Mouse (Mus musculus) spleen, embryonic (tissue): Measurements from ENCODE around the gene 1700010I14Rik.

Source experiments
- CTCF ChIA-PET: fragments of 350-600 bp; sonication (Branson Sonifier 250); formaldehyde crosslinking; loops from one replicate; lab custom pipeline; 2022; lab: Charles Lee

The 1700010I14Rik gene

GRCm38 (mm10) chr17:8988119-8988807 lies at the start of gene 1700010I14Rik:
1700010I14Rik (plus strand) TSS chr17:8988333.
- CTCF ChIA-PET: no interaction called here

GRCm38 (mm10) chr17:8951588-8951987 lies 36.5 kb upstream of the 1700010I14Rik start:
- CTCF ChIA-PET: no interaction called here

DNA sequence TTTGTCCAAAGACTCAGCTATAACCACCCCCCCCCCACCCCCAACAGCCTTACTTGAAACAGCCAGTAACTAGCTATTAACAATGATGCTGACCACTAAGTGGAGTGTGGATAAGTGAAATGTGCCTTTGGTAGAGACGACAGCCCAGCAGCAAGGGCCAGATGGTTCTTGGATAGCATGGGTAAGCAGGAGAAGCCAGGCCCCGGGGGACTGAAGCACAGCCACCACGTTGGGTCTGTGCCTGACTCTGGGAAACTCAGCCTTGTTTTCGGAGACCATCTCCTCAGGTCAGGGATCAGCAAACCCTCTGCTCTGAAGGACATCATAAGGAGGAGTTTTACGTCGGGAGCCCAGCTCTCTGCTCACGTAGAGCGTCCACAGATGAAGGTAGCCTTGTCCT lies 35.2 kb upstream of the 1700010I14Rik start:
- CTCF ChIA-PET: no interaction called here

- CTCF ChIA-PET: no interaction called here
These were observed 30.0 kb upstream of the 1700010I14Rik start for GRCm38 (mm10) chr17:8958125-8958524.

- CTCF ChIA-PET: no interaction called here
These were observed 27.7 kb upstream of the 1700010I14Rik start for GRCm38 (mm10) chr17:8960386-8960785.

DNA sequence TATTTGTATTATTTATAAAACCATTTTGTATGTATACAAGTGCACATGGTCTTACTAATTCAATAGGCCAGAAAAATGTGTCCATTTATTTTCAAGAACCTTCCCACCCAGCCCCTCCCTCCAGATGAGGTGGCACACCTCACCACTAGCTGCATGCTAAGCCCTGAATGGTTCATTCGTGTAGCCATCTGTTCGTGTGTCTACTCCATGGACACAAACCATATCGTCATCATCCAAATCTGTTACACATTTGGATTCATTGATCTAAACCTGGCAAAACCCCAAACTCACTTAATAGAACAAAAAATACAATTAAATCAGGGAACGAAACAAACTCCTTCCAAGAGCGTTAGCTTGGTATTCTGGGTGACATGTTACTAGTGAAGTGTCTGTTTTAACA lies 27.0 kb upstream of the 1700010I14Rik start:
- CTCF ChIA-PET: no interaction called here

GRCm38 (mm10) chr17:8961644-8962043 lies 26.5 kb upstream of the 1700010I14Rik start:
- CTCF ChIA-PET: no interaction called here

- CTCF ChIA-PET: no interaction called here
These were observed 23.0 kb upstream of the 1700010I14Rik start for GRCm38 (mm10) chr17:8965177-8965576.

DNA sequence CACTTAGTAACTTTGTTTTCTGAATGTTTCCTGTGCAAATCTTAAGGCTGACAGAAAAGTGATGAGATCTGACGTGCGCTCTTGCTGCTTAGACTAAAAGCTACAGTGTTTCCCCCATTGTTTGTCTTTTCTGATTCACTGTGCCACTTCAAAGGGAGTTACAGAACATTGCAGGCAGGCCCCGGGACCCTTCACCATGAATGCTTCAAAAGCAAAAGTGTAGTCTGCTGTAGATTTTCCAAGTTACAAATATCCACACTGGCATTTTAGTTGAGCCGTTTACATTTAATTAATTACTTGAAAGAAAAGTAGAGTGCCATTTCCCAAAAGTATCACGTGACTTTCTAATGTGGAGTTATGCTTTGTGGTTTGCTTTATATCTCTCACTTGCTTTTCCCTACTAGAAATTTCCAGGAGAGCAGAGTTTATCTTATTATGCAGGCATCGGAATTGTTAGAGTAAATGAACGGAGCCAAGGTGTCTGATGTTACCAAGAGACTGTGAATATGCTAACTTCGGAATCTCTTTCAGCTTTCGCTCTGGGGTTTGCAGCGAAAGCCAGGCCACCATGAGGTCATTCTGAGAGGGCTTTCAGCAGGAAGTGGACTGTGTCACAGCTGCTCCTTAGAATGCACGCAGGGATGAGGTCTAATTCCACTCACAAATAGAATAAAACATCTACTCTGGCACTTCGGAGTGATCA lies 15.8 kb upstream of the 1700010I14Rik start:
- CTCF ChIA-PET: no interaction called here

DNA sequence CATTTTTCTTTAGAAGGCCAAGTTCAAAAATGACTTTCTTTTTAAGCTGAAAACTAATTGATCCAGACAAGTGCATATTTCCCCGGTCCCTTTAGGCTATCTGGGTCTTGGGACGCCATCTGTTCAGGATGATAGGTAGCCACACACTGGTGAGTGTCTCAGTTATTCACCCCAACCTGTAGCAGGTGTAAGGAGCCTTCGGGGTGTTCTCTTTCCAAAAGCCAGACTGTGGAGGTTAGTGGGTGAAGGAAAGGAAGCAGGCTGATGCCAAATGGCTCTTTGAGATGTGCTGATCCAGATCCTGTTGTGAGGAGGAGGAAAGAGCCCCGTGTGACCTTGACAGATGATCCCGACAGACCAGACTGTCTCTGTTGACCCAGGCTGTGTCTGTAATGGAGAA lies 14.8 kb upstream of the 1700010I14Rik start:
- CTCF ChIA-PET: no interaction called here

DNA sequence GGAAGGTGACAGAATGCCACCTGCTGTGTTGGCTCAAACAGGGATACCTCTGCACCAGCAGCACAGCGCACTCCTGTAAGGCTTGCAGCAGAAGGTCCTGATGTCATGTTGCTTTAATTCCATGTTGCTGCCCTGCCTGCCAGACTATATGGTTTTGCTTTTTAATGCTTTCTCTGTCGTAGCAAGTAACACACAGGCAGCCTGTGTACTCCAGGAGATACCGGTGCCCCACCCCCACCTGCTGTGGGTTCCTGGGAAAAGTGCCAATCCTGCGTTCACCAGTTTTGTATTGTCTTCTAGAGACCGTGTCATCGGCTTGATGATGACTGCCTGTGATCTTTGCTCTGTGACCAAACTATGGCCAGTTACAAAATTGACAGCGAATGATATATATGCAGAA lies 13.7 kb upstream of the 1700010I14Rik start:
- CTCF ChIA-PET: no interaction called here

- CTCF ChIA-PET: no interaction called here
These were observed 13.2 kb upstream of the 1700010I14Rik start for GRCm38 (mm10) chr17:8974823-8975397.

GRCm38 (mm10) chr17:8976745-8977144 lies 11.4 kb upstream of the 1700010I14Rik start:
- CTCF ChIA-PET: no interaction called here

DNA sequence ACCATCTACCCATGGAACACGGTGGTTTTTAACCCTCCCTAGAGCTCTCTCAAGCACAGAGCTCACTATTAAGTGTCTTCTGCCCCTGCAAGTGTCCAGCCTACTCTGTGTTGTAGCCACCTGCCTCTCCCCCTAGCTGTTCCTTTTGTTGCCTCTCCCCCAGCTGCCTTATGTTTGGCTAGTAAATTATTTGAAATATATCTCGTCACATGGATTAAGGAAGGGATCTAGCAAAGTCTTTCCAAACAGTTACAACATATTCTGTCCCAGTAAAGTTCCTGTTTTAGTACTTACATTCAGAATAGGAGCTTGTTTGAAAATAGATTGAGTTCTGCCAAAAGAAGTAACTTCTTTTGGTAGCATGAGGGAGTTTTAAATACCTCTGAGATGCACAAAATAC lies 10.9 kb upstream of the 1700010I14Rik start:
- CTCF ChIA-PET: no interaction called here

- CTCF ChIA-PET: no interaction called here
These were observed 4.6 kb upstream of the 1700010I14Rik start for GRCm38 (mm10) chr17:8983576-8983975.

DNA sequence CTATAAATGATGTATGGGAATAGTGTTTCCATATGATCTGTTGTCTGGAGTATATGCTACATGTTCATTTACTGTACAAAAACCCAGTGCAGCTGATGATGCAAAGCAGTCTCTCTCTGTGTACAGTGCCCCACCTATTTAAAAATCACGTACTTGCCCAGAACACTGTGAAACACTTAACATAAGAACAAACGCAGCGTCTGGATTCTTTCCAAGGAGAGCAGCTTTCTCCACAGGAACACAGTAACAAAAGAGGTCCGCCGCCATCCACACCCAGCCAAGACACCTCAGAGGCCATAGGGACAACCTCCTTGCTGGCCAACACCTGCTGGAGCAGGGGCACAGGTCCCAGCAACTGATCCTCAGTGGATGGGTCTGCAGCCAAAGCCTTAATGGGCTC lies 2.4 kb upstream of the 1700010I14Rik start:
- CTCF ChIA-PET: no interaction called here

- CTCF ChIA-PET: no interaction called here
These were observed 1.6 kb upstream of the 1700010I14Rik start for GRCm38 (mm10) chr17:8986551-8986950.

GRCm38 (mm10) chr17:8987369-8987768 lies 764 bp upstream of the 1700010I14Rik start:
- CTCF ChIA-PET: no interaction called here

GRCm38 (mm10) chr17:8991160-8991559 lies 3.0 kb downstream of the 1700010I14Rik start:
- CTCF ChIA-PET: no interaction called here

DNA sequence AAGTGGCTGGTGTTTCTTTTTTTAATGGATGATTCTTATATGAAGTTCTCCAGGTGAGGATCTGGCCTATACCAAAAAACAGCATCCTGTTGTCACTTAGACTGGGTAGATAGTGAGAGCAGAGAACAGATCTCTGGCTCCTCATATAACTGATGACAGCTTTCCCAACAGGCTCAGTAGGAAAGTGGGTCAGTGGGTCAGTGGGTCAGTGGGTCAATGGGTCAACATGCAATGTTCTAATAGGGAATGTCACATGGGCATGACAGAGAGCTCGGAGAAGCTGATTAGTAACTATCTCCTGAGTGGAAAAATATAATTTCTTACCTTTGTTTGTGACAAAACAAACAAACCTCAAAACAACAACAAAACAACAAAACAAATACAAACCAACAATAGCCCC lies 7.2 kb downstream of the 1700010I14Rik start:
- CTCF ChIA-PET: no interaction called here

GRCm38 (mm10) chr17:9002438-9002837 lies 14.3 kb downstream of the 1700010I14Rik start:
- CTCF ChIA-PET: no interaction called here

DNA sequence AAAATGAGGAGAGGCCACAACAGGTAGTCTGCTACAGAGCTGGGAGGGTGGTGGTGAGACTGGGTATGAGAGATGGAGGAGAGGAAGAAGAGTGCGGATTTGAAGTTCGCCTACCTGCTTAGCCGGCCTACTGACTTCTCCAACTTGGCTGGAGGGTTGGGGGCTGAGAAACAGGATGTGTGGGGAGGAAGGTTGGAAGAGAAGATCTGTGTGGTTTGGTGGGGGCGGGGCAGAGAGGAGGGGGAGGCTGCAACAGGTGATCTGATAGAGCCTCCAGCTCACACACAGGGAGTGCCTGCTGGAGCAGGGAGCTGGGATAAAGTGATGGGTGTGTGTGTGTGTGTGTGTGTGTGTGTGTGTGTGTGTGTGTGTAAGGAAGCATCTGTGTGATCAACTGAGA lies 16.4 kb downstream of the 1700010I14Rik start:
- CTCF ChIA-PET: no interaction called here
